Mouse (Mus musculus) T-cell, adult 66 days (primary cell): ENCODE measurements around the gene Tm6sf2. TPM values are rescaled to one million over a fixed set of nuclear protein-coding genes. Genes with fewer than 3 reads are reported as not detected.

Experiments used
- total RNA-seq, 2 experiments: library from RNA; stranded (reverse); gene quantifications; 3 replicates in 1 of 2; 4 replicates in 1 of 2; pipeline ENCODE4 v1.2.4; 2023

Gene Tm6sf2
- 1 to 10 TPM; 1.1 to 1.3 TPM for total RNA-seq

GRCm38 (mm10) chr8:70072441-70073069 lies at the start of gene Tm6sf2:
Gene Tm6sf2 (plus strand): TSS chr8:70072924.

GRCm38 (mm10) chr8:70042583-70043455 lies 29.9 kb upstream of the Tm6sf2 start, which contains the start of the genes Mau2 and Sugp1:
Gene Mau2 (minus strand): TSS chr8:70042734.
Gene Sugp1 (plus strand): TSS chr8:70042813.

DNA sequence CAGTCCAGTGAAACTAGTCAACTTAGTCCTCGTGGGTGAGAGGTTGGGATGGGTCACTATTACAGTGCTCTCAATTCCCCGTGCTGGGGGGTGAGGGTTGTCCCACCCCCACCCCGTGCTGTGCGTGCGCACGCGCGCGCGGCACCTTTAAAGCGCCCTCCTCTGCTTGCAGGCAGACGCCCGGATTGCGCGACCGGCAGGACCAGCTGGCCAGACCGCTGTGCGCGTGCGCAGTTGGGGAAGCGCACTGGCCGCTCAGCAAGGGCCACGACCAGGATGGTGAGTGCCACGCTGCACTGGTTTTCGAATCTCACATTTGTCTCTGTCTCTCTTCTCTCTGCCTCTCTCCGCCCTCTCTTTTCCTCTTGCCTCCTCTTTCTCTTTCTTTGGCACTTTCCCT lies 10.6 kb downstream of the Tm6sf2 start, which contains the start of gene Hapln4:
Gene Hapln4 (plus strand): TSS at position 173 of the 400 bp plus-strand sequence.

GRCm38 (mm10) chr8:70120667-70121066 lies 47.9 kb downstream of the Tm6sf2 start, which contains the start of gene Ncan:
Gene Ncan (minus strand): TSS chr8:70120873.

Other genes with a start within 250 kb of the Tm6sf2 start
- gene Pbx4, start 240.4 kb upstream of the Tm6sf2 start, total RNA-seq, result 1 to 10 TPM; 8.3 TPM
- under 1 TPM in 1 of 2 experiments, not detected in 1; 0.12 TPM for gene Cilp2, start 185.2 kb upstream of the Tm6sf2 start, total RNA-seq
- gene Tssk6, start 170.7 kb upstream of the Tm6sf2 start, total RNA-seq, result 1 to 10 TPM in 1 of 2 experiments, under 1 TPM in 1; 0.44 to 1.3 TPM
- gene Ndufa13, start 170.4 kb upstream of the Tm6sf2 start, total RNA-seq, result 10 to 100 TPM; 53.3 to 66.9 TPM
- gene Yjefn3, start 170.2 kb upstream of the Tm6sf2 start, total RNA-seq, result 1 to 10 TPM; 2.9 to 4.6 TPM
- 100 to 1,000 TPM; 104 to 106 TPM for gene Gatad2a, start 76.5 kb upstream of the Tm6sf2 start, total RNA-seq
- 100 to 1,000 TPM; 129 to 135 TPM for gene Mau2, start 30.2 kb upstream of the Tm6sf2 start, total RNA-seq
- 10 to 100 TPM; 46.4 to 48.4 TPM for gene Sugp1, start 30.1 kb upstream of the Tm6sf2 start, total RNA-seq
- gene Hapln4, start 10.5 kb downstream of the Tm6sf2 start, total RNA-seq, result under 1 TPM in 1 of 2 experiments, not detected in 1; 0.15 TPM
- not detected for gene Ncan, start 47.9 kb downstream of the Tm6sf2 start, total RNA-seq
- gene Nr2c2ap, start 58.4 kb downstream of the Tm6sf2 start, total RNA-seq, result 10 to 100 TPM; 35.6 to 41.8 TPM
- gene Rfxank, start 66.2 kb downstream of the Tm6sf2 start, total RNA-seq, result 10 to 100 TPM; 27.9 to 28.0 TPM
- gene Borcs8, start 66.6 kb downstream of the Tm6sf2 start, total RNA-seq, result 10 to 100 TPM; 60.7 to 72.8 TPM
- 1 to 10 TPM; 2.7 to 3.8 TPM for gene Mef2b, start 66.8 kb downstream of the Tm6sf2 start, total RNA-seq
- 10 to 100 TPM; 51.2 to 54.0 TPM for gene Tmem161a, start 99.4 kb downstream of the Tm6sf2 start, total RNA-seq
- 10 to 100 TPM; 13.6 to 20.1 TPM for gene Slc25a42, start 139.4 kb downstream of the Tm6sf2 start, total RNA-seq
- gene Sugp2, start 161.3 kb downstream of the Tm6sf2 start, total RNA-seq, result 10 to 100 TPM; 85.2 to 91.8 TPM
- 10 to 100 TPM; 13.2 to 14.2 TPM for gene Armc6, start 161.5 kb downstream of the Tm6sf2 start, total RNA-seq
- gene Homer3, start 209.9 kb downstream of the Tm6sf2 start, total RNA-seq, result 1 to 10 TPM; 3.7 to 5.4 TPM
- gene Ddx49, start 229.6 kb downstream of the Tm6sf2 start, total RNA-seq, result 100 to 1,000 TPM in 1 of 2 experiments, 10 to 100 TPM in 1; 94.8 to 103 TPM
- gene Cope, start 229.6 kb downstream of the Tm6sf2 start, total RNA-seq, result 100 to 1,000 TPM; 113 to 144 TPM
- not detected for gene Cers1, start 242.9 kb downstream of the Tm6sf2 start, total RNA-seq